Mouse (Mus musculus): Measurements from ENCODE around the gene Ep400.

Ep400 gene

DNA sequence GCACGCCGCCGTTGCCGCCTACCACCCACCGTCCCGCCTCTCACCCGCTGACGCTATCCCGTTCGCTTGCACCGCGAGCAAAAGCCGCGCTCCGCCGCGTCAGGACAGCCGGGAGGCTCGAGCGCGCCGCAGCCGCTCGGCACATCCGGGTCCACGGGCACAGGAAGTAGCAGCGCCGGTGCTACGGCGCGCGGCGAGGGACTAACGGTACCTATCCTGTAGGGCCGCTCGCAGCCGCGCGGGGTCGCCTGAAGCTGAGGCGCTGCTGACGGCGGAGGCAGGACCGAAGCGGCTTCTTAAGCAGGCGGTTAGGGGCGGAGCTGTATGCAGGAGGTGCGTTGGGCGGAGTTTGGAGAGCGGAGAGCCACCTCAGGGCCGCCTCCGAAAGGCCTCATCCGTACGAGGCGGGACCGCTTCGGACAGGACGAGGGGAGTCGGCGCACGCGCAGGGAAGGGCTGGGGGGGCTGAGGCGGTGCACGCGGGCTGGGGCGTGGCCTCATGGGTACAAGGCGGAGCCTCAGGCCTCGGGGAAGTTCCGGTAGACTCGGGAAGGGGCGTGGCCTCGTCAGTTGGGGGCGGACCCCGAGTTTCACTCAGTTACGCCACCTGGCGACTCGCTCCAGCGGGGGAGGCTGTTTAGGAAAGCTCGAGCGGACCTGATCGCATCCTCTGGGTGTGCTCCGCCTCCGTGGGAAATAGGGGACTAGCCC, at the start of gene Ep400:
Ep400 (minus strand) TSS at position 270 of the 711 bp plus-strand sequence.
- peak; percentile 100 for DNase-seq

DNA sequence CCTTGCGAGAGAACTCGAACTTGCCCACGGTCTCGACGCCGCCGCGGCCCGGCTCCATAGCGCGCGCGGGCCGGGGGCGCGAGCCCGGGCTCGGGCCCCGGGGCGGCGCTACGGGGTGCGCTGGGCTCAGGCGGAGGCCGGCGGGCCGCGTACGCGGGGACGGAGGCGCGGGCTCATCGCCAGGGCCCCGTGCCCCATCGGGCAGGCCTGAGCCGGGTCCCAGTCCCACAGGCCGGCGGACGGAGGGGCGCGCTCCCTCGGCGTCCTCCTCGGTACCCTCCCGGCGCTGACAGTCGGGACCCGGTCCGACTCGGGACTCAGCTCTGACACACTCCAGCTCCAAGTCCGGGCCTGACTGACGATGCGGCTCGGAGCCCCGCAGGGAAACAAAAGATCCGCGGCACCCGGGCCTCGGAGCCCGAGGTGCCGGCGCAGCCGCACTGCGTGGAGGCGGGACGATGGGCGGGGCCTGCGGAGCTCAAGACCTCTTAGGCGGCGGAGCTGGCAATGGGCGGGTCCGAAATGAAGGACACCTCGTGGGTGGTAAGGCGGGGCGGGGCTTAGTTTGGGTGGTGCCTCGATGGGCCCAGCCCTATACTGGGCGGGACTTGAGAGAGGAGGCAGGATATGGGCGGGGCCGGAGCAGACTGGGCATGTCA, 39.3 kb upstream of the Ep400 start, which contains the start of gene Ulk1:
Ulk1 (minus strand) TSS at position 431 of the 659 bp plus-strand sequence.
- DNase-seq = peak; percentile 99 to 100

DNA sequence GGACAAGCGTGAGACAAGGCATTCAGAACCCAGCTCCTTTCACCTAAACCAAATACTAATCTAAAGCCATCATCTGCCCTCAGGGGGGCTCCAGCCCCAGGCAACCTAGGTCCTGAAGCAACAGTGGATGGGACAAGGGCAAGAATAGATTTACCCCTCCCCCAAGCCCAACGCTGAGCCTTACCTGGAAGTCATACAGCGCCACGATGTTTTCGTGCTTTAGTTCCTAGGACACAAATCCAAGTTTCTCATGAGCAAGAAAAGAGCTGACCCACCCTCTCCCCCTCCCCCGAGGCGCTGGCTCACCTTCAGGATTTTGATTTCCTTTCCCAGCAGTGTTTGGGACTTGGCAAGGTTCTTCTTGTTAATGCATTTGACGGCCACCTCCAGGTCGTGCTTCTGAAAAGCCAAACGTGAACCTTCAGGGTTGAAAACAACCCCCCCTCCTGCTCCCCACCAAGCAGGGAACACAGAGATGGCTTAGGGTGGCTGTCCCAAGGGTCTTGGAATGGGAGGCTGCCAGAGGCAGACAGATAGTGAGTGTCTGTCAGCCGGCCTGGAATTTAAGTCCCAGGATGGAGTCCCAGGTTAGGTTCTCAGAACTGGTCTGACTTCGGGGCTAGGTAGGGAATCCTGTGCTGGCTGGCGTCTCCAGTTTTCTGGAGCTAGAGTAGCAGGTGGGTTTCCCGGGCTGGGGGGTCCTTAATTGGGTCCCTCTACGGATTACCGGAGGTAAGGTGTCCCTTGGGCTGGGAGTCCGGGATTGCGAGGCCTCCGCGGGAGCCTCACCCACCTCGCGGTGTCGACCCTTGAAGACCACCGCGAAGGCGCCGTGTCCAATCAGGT, 38.5 kb upstream of the Ep400 start:
- peak; percentile 48 to 55 for DNase-seq

DNA sequence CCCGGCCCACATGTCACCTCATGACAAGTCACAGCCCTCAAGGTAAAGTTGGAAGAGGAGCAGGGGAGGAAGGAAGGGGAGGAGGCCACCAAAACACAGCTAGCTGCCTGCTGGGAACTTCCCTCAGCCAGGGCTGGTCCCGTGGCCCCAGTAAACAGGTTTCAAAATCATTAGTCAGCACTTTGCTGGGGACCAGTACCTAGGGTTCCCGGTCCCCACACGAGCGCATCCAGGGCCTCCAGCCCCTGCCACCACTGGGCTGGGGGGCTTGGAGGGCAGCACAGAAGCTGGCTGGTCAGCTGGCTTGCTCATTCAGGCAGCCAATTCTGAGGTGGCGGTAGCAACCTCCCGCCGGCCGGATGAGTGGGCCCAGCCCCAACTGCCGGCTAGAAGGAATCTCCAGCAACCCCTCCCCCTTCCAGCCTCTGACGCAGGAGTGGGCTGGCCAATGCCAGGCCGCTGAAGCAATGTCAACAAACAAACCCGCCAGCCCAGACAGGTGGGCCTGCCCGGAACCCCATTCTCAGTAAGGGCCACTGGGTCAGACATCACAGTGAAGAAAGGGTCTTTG, 37.6 kb upstream of the Ep400 start:
- peak; percentile 92 to 94 for DNase-seq

DNA sequence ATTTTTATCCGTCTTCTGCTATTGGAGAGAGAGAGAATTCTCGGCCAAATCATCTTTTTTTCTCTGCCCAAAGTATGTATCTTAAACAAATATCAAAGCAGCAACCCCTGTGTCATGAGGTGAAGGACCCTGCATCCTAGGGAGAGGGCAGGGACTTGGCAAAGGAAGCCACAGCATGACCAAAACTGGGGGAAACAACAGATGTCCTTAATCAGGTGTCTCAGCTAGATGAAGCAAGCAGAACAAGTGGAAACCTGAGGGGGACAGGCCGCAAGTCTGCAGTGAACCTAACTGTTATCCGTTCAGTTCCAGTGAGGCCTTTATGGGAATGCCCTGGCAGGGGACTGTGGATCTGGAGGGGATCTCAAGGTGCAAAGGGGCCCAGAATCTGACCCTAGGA, 36.9 kb upstream of the Ep400 start:
- DNase-seq = no peak

DNA sequence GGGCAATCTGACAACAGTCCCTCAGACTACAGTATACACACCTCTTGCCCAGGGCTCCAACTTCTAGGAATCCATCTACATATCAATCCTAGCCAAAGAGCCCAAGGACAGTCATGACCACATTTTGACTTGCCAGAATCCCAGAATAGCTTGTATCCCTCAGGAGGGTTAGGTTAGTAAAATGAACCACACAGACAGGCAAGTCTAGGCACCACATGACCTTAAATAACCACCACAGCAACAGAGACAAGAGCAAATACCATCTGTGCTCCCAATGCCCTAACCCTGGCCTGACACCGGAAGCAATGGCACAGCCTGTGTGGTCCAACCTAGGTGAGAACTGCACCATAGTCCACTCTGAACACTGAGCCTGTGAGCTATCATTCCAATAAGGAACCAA, 36.2 kb upstream of the Ep400 start:
- DNase-seq = no peak

DNA sequence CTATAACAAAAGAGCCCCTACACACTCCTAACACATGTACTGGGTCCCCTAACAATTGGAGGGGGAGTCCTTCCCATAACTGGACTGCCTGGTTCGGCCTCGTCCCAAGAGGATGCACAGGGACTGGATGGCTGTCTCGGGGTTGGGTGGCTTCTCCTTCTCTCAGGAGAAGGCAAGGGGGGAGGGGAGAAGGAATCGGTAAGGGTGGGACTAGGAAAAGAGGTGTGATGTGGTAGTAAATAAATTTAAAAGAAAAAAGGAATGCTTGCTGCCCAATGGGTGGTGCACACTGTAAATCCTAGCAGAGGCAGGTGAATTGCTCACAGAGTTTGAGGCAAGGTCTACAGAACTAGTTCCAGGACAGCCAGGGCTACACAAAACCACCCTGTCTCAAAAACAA, 35.6 kb upstream of the Ep400 start:
- DNase-seq = no peak

DNA sequence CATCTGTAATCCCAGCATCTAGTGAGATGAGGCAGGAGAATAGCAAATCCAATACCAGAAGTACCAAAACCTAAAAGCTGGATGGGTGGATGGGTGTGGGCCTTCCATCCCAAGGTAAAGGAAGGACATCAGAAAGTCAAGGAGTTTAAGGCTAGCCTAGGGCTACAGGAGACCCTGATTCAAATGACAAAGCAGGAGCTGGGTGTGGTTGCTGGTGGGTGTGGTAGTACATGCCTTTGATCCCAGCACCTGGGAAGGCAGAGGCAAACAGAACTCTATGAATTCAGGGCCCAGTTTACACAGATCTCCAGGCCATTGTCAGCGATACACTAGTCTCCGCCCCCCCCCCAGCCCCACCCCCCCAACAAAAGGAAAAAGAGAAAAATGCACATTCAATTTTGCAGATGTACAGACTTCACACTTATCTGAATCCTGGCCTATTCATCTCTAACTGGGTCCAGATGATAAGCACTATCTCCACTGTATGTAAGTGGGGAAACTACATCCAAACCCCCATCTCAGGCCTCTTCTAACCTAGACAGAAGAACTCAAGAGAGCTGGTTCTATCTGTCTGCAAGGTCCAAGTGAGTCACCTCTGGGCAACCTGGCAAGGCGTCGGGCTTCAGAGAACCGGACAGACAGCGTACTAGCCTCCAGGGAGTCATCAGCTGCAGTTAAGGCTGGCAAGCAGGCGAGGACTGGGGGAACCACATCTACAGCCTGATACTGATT, 33.7 kb upstream of the Ep400 start:
- no peak for DNase-seq

DNA sequence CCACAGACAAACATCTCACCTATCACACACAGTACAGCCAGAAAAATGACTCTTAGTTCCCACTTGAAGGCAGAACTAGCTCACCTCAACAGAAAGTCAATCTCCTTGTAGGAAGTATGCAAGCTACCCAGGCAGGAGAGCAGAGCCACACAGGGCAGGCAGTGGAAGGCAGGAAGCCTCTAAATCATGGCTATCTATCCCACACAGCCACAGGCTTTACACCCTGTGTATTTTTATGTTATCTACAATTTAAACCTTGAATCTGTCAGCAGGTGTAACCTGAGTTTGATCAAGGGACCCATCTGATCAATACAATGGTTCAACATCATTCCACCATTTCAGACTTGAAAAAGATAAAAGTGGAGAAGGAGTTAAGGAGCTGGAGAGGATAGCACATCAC, 32.3 kb upstream of the Ep400 start:
- DNase-seq = peak in 1 of 2 experiments; percentile 9

DNA sequence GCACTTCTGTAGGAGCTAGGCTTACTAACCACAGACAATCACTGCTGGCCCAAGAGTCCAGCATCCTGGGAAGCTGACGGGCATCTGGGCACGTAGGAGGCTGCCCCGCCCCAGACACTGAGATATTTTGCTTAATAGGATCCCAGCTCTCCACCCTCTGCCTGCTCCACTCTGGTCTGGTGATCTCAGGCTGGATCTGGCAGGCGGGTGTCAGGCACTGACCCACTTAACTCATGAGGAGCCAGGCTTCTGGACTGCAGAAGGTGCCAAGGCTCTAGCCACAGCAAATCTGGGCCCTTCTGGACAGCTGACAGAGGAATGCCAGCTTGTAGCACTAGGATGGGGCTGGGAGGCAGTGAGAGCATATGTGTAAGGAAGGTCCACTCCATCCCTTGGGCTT, 31.7 kb upstream of the Ep400 start:
- DNase-seq = peak; percentile 84 to 88

DNA sequence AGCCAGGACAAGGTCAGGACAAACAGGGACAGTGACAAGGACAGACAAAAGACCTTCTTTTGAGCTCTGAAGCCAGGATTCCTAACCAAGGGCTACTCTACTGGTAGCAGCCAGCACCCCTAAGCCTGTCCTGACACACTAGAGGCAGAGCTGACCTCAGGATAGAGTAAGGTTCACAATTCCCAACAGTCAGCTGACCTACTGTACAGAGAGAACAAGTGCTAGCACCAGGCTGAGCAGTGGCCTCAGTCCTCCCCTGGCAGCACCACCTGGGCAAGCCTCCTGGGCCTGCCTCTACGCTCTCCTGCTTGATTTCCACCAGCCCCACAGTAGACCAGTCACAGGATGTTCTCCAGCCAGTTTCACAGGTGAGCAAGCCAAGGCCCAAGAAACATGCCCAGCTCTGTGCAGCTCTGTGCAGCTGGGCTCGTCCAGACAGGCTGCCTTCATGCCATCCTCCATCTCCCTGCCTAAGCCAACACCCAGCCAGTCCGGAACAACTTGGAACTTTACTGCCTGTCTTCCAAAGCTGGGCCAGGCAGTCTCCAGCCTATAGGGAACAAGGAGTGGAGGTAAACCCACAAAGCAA, 30.6 kb upstream of the Ep400 start:
- DNase-seq = peak; percentile 37 to 40

DNA sequence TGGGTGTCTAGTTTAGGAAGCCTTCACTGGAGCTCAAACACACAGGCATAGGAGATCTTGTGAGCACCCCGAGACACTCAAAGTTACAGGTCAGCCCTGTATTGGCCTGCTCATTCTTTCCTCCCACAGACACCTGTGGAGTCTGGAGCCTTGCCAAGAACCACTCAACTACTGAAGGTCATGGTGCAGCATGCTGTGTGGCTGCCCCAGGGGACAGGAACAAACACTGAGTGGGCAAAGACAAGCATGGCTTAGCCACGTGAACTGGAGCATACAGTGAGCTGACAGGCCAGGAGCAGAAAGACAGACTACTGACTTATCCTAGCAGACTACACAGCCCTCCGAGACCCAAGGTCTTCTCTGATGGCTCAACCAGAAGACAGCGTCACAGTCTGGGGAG, 27.2 kb upstream of the Ep400 start:
- peak; percentile 46 to 68 for DNase-seq

DNA sequence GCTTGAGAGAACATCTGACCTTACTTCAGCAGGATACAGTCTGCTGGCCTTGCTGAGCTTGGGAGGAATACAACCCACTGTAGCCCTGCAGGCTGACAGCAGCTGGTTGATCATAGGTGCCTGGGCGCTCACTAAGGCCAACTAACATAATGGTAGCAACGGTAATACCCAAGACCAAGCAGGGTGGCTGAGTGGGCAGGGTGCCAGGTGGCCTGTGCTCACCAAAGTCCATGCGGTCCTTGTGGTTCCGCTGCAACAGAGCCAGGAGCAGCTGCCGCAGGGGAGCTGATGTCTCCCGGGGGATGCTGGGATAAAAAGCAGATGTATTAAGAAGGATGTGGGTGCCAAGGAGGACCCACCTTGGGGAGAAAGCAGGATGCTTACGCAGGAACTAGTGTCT, 23.8 kb upstream of the Ep400 start:
- DNase-seq = peak; percentile 29 to 58

DNA sequence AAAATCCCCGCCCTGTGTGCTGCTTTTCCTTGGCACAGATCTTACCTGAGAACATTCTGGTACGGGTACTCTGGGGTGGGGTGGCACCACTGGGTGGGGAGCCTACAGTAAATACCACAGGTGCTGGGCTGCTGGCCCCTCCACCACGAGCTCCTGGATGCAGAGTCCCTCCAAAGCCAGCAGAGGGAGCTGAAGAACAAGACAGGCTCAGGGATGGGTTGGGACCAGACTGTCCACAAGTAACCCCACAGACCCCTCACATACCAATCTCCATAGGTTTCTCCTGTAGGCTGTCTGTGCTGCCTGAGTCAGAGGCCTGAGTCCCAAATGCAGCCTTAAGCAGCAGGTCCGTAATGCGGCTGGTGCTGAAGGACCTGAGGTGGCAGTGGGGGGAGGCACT, 18.2 kb upstream of the Ep400 start:
- DNase-seq = peak; percentile 58 to 65

DNA sequence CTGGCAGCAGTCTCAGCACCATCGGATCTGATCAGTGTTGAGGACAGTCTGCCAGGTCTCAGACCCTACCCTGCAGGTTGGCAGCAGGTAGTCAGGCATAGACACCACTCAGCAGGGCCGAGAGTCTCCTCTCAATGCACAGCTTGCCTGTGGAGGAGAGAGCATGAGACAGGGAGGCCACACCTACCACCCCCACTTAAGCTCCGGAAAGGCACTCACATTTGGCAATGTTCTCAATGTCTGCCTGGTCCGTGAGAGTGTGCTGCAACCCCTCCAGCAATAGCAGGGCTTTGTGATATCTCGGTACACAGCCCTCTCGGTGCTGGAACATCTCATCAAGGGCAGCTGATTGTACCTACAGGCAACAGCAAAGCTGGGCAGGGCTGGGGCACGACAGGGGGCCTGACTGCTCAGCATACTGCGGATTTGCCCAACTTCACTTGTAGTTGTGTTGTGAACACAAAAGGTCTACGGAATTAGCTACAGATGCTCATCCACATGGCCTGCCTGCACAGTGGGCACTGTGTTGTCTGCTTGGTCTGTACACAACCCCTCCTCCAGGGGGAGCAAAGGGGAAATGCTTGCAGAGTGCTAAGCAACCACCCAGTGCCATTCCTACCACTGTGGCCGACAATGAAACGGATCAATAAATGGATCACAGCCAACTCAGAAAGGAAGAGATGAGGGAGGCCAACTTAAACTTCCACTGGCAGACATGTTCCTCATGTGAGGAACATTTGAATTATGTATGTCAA, 15.7 kb upstream of the Ep400 start:
- DNase-seq = peak; percentile 52 to 56

DNA sequence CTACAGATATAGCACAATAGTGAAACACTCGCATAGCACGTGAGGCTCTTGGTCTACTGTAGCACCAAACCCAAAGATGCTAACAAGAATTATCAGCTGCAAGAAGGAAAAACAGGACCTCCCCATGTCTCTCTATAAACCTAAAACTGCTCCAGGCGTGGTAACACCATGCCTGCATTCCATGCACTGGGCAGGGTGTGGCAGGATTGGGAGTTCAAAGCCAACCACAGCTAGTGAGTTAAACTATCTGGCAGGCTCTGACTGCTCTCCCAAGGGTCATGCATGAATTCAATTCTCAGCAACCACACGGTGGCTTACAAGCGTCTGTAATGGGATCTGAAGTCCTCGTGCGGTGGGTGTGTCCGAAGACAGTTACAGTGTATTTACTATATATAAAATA, 12.6 kb upstream of the Ep400 start:
- DNase-seq = no peak

DNA sequence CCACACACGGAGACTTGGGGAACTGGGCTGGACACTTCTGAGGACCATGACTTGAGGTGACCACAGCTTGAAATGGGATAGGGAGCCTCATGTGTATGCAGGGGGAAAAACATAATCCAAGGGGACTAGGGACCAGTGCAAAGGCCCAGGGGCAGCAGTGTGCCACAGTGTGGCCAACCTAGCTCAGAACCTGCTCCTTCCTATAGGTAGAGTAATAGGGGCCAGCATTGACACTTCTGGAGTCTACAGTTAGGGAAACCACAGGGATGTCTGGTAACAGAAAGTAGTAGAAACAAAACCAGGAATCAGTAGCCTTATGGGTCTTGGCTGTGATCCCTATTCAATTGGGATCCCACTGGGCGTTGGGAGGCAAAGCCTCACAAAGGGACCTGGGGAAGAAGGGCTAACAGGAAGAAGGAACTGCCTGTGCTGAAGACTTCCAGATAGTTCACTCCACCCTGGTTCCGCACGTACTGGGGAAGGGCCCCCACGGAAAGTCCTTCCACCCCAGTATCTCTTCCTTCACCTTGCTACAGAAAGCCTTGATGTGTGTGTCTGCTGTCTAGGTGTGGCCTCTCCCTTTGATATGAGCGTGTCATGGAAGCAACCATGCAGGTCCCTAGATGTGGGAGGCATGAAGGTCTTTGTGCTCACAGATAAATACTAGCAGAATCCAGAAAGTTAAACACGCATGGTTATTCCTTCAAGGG, 11.2 kb upstream of the Ep400 start:
- DNase-seq = no peak

DNA sequence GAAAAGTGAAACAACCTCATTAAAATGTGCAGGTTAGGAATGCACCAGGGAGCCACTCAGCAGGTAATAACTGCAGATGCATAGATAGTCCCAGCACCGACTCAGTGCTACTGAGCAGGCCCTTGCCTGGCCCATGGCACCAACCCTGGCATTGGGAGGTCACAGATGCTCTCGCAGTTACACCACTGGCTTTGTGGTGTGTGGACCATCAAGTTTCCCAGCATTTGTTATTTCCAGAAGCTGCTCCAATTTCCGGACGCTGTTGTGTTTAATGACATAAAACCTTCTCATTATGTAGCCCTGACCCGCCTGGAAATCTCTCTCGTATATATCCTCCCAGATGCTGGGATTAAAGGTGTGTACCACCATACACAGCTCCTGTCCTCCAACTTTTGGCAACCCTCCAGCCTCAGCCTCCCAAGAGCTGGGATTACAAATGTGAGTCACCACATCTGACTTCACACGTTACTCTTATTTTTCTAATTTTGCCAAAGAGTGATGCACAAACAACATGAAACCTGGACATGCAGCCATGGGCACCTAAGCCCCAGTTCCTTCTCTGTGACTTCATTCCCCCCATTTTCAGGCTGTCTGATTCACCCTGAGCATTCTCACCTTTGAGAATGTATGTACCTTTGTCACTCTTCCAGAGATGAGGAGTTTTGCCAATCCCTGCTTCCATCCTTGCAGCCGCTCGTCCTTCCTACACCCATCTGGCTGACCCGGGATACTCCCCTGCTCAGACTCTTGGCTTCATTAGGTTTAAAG, 10.4 kb upstream of the Ep400 start:
- DNase-seq = peak in 1 of 2 experiments; percentile 60

DNA sequence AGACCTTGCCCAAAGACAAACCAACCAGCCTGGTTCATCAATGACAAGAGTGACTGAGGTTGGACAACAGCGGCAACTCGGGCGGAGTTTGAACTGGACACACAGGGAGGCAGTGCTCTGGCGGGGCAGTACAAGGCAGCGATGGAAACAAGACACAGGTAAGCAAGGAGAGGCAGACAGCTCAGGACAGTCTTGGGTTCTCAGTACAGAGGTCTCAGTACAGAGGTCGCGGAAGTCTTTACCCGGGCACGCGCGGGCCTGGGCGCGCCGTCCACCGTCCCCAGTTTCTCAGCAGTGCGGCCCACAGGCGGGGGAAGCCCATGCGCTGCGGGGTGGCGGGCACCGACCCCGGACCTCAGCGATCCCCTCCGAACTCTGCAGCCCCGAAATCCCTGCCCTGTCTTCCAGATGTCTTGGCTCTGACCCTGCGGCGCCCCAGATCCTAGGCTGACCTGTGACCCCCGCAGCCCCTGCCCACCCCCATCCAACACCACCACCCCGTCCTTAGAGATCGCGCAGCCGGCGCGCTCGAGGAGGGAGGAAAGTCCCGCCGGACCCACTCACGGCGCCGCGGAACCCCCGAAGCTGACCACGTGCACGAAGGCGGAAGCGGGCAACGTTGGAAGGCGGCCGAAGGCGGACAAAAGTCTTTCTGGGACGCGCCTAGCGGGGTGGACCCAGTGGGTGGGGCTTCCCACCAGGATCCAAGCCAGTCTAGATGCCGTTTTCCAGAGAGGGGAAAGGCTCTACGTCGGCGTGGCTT, 9.7 kb upstream of the Ep400 start, which contains the start of gene Pus1:
Pus1 (minus strand) TSS at position 662 of the 763 bp plus-strand sequence.
- DNase-seq = peak; percentile 94 to 97
